Mouse (Mus musculus) thymus, adult 18-20 months (tissue): ENCODE results near the gene Bmpr1a.

ENCODE experiments used
- DNase-seq, 2 experiments: peaks; one replicate each; pipeline ENCODE4 v3.0.0; 2022; ENCODE audit warnings: mixed read lengths in 2 of 2

Bmpr1a gene

GRCm38 (mm10) chr14:34504377-34504776, 1.2 kb upstream of the Bmpr1a start:
- DNase-seq, result no peak

DNA sequence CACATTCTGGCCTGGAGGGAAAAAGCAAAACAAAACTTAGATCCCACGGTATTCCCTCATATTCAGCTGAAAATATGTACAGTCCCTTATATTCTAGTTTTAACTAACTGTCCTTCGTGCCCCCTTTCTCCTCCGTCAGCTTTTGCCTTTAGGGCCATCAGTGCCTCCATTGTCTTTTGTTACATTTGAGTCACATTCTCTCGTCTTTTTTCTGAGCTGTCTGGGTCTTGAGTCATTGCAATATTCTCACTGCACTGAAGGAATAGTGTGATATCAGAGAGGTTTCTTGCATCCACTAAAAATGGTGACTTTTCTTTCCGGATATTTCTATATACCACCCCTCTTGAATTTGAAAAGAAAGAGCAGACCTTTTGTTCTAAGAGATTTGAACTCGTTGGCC, 618 bp upstream of the Bmpr1a start:
- no peak for DNase-seq

DNA sequence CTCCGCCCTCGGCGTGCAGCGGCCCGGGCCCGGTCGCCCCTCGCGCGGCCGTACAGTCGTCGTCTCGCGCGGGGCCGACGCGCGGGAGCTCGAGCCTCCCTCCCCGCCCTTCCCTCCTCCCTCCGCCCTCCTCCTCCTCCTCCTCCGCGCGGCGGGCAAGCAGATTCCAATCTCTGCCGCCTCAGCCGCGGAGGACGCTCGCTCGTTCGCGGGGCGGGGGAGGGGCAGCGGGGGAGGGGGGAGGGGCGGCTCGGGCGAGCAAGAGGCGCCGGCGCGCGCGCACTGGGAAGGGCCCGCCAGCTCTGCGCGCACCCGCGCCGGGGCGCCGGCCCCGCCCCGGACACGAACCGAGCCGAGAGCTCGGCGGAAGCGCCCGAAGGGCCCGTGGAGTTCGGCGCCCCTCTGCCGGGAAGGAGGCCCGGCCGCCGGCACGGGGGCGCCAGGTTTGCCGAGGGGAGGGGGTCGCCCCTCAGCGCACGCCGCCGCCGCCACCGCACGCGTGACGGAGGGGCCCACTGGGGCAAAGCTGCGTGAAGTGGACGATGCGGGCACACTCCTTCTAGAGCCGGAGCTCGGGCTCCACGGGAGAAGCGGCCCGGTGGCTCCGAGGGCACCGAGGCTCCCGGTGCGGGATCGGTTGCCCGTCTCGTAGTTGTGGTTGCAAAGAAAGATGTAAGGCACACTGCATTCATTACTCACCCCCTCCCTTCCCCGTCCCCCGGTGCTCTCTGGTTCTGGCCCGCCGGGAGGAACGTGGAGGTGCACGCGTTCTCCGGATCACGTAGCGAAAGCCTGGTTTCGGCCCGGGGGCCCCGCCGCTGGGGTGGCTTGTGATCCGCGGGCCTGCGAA, 441 bp downstream of the Bmpr1a start:
- DNase-seq, result peak; percentile 71

GRCm38 (mm10) chr14:34501804-34502474, 1.2 kb downstream of the Bmpr1a start:
- DNase-seq, result peak; percentile 17 to 30

DNA sequence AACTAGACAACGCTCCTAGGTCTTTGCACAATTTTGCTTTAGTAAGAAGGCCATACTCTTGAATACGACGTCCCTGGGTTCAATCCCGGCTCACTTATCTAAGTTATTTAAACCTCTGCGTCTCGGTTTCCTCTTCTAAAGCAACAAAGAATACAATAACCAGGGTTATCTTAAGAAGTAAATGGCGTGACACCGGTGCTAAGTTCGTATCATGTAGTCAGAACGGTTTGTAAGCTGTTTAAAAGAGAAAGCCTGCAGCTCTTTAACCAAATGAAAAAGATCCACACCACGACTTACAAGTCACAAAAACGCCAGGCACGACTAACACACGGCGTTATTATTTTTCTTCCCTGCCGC, 1.7 kb downstream of the Bmpr1a start:
- DNase-seq, result no peak

- DNase-seq, result no peak
Observed at GRCm38 (mm10) chr14:34500309-34500708, 2.8 kb downstream of the Bmpr1a start.

DNA sequence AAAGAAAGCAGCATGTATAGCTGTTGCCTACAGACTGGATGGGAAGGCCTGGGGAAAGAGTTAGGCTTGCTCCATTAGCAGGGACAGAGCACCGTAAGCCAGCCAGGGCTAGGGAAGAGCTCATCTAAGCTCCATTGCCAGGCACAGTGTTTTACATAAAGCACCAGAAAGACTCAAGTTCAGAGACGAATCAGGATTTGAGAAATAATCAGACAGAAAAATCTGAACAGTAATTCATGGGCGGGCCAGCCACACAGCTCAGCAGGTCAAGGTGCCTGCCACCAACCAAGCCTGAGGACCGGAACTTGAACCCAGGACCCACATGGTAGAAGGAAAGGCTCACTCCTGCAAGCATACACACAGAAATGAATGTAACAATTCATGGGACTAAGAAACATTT, 3.5 kb downstream of the Bmpr1a start:
- no peak for DNase-seq

GRCm38 (mm10) chr14:34497346-34497745, 5.8 kb downstream of the Bmpr1a start:
- DNase-seq, result no peak

DNA sequence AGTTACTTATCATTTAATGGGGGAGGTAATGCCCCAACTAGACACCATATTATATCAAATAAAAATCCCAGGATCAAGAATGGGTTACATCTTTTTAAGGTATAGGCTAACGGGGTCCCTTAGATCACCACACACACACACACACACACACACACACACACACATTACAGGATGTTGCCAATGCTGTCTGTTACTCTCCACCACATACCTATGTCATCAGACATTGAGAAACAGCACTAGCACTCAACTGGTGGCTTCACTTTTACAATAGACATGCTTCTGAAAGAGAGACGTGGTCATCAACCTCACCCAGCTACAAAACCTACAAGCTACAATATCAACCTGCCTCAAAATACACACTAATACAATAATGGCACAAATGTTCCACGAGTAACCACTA, 9.5 kb downstream of the Bmpr1a start:
- no peak for DNase-seq

- no peak for DNase-seq
Observed at GRCm38 (mm10) chr14:34492688-34493087, 10.5 kb downstream of the Bmpr1a start.

GRCm38 (mm10) chr14:34490965-34491364, 12.2 kb downstream of the Bmpr1a start:
- no peak for DNase-seq

DNA sequence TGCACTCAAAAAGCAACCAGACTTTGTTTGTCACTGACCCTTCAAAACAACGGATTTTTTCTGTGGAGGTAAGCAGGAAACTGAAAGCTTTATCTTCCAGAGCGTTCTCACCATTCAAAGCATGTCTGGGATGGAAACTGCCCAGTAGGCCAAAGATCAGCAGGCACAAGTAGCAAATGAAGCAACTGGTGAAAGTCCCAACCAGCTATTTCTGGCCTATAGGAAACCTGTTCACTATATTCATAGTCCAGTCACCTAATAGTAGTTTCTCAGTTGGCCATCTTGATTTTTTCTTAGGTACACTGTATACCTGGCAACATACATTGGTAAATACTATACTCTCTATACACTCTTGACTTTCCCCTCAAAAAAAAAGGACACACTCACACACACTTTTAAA, 13.2 kb downstream of the Bmpr1a start:
- DNase-seq, result no peak

- no peak for DNase-seq
Observed at GRCm38 (mm10) chr14:34486169-34486568, 17.0 kb downstream of the Bmpr1a start.

DNA sequence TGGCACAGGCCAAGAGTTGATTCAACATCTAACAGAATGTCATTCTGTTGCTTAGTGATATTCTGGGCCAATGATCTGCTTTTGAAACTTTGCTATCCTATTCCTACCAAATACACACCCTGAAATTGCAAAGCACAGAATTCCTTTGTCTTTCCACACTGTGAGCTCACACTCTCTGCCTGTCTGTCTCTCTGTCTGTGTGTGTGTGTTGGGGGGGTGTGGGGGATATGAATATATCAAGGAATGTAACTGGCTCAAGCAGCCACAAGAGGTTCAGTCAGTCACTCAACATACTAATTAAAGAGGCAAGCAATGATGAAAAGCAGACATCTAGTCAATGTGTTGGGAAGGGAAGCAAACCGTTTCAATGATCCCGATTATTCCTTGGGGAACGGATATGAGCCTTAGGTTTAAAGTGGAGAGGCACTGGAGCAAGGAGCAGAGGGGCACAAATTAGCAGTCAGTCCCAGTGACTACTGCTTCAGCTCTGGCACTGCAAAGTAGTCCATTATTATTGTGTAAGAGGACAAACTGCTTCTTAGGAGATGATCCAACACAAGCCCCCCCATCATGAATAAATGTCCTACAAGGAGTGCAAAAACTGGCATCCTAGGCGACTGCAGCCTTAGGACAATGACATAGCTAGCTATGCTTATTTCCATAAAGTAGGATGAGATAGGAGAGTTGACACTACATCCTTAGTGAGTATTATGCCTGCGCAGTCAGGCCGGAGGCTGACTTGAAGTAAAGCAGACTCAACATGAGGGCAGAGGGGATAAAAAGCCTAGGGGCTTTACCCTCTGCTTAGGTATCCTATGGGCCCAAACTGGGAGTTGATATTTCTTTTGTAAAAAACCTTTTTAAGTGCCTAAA, 19.4 kb downstream of the Bmpr1a start:
- no peak for DNase-seq

DNA sequence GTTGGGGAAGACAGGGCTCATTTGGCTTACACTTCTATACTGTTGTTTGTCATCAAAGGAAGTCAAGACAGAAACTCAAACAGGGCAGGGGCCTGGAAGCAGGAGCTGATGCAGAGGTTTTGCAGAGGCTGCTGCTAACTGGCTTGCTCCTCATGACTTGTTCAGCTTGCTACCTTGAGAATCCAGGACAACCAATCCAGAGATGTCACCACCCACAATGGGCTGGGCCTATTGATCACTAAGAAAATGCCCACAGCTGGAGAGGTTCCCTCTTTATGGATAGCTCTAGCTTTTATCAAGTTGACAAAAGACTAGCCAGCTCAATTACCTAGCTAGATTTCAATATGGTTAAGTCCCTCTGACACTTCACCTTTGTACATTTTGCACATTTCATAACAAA, 31.6 kb downstream of the Bmpr1a start:
- no peak for DNase-seq

GRCm38 (mm10) chr14:34466291-34466690, 36.9 kb downstream of the Bmpr1a start:
- no peak for DNase-seq

- DNase-seq, result no peak
Observed at GRCm38 (mm10) chr14:34459386-34459785, 43.8 kb downstream of the Bmpr1a start.

- DNase-seq, result no peak
Observed at GRCm38 (mm10) chr14:34458880-34459279, 44.3 kb downstream of the Bmpr1a start.

- no peak for DNase-seq
Observed at GRCm38 (mm10) chr14:34454282-34454681, 48.9 kb downstream of the Bmpr1a start.

- DNase-seq, result no peak
Observed at GRCm38 (mm10) chr14:34453648-34454047, 49.5 kb downstream of the Bmpr1a start.

- DNase-seq, result no peak
Observed at GRCm38 (mm10) chr14:34451872-34452271, 51.3 kb downstream of the Bmpr1a start.

GRCm38 (mm10) chr14:34450451-34450850, 52.7 kb downstream of the Bmpr1a start:
- DNase-seq, result no peak

- DNase-seq, result no peak
Observed at GRCm38 (mm10) chr14:34449807-34450206, 53.3 kb downstream of the Bmpr1a start.
